Mouse (Mus musculus): ENCODE measurements around the gene Fcrl1. TPM values are rescaled to one million over a fixed set of nuclear protein-coding genes. Genes with fewer than 3 reads are reported as not detected.

Gene Fcrl1
- polyA plus RNA-seq, 1 experiment = 2.0 TPM

DNA sequence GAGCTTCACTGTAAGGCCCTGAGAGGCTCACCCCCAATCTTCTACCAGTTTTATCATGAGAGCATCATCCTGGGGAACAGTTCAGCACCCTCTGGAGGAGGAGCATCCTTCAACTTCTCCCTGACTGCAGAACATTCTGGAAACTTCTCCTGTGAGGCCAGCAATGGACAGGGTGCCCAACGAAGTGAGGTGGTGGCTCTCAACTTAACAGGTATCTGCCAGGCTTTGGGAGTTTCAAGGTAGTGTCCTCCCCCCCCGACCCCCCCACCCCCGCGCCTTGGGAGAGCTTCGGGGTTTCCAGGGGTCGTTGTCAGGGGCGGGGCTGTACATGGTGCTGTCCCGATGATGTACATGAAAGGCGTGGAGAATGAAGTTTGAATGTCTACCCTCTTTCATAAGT is 8.9 kb downstream of the Fcrl1 start:
- H3K27ac ChIP-seq (ENCODE audit: insufficient read depth, low read depth, low read length) = no peak overlapping the region
- no peak overlapping the region for H3K4me3 ChIP-seq (ENCODE audit: low read depth, low read length)
- H3K36me3 ChIP-seq (ENCODE audit: control insufficient read depth, insufficient read depth, low read length) = no peaks in the 10 kb centered on the region
- H3K4me1 ChIP-seq (ENCODE audit: control insufficient read depth, insufficient read depth, insufficient read length, low read length) = no peaks in the 10 kb centered on the region
- 60% methylated on average over 9 of the region's 9 CpGs for WGBS
- TF ChIP-seq POLR2A (IDR thresholded peaks at IDR 0.05; ENCODE audit: low read depth, low read length) (no peak), CTCF (IDR thresholded peaks at IDR 0.05; ENCODE audit: extremely low read depth, insufficient read length, insufficient replicate concordance, low read depth, low read length) (no peak)
- H3K27me3 ChIP-seq (ENCODE audit: control insufficient read depth, insufficient read depth, low read length) = no peaks in the 10 kb centered on the region

DNA sequence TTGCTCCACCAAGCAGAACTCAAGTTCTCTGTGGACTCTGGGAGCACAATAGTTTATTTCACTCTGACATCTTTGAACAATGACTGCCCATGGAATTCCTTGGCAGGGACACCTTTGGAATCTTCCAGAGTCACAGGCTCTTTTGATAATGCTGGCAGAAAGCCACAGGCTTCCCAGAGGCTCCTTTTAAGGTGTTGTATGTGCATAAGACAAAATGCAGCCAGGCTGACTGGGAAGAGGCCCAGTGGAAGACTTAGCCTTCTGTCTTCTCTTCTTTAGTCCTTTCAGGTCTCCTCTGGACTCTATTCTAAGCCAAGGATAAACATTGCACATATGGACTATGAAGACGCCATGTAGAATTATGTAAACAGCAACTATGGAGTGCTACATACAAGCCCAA is 14.7 kb downstream of the Fcrl1 start:
- Histone ChIP-seq H3K4me1 (ENCODE audit: control insufficient read depth, insufficient read depth, insufficient read length, low read length) (no peaks in the 10 kb centered on the region), H3K27ac (ENCODE audit: insufficient read depth, low read depth, low read length) (peak overlapping the region; percentile 29; the same call in 1 of the 2 replicates), H3K36me3 (ENCODE audit: control insufficient read depth, insufficient read depth, low read length) (no peaks in the 10 kb centered on the region), H3K27me3 (ENCODE audit: control insufficient read depth, insufficient read depth, low read length) (no peaks in the 10 kb centered on the region), H3K4me3 (ENCODE audit: low read depth, low read length) (no peak overlapping the region)
- TF ChIP-seq POLR2A (IDR thresholded peaks at IDR 0.05; ENCODE audit: low read depth, low read length) (no peak), CTCF (IDR thresholded peaks at IDR 0.05; ENCODE audit: extremely low read depth, insufficient read length, insufficient replicate concordance, low read depth, low read length) (no peak)
- WGBS = 74% methylated on average over 1 of the region's 1 CpGs

- H3K4me3 ChIP-seq (ENCODE audit: low read depth, low read length) = no peak overlapping the region
- WGBS = 69% methylated on average over 4 of the region's 4 CpGs
- no peaks in the 10 kb centered on the region for H3K4me1 ChIP-seq (ENCODE audit: control insufficient read depth, insufficient read depth, insufficient read length, low read length)
- TF ChIP-seq POLR2A (IDR thresholded peaks at IDR 0.05; ENCODE audit: low read depth, low read length) (no peak), CTCF (IDR thresholded peaks at IDR 0.05; ENCODE audit: extremely low read depth, insufficient read length, insufficient replicate concordance, low read depth, low read length) (no peak)
- no peaks in the 10 kb centered on the region for H3K27me3 ChIP-seq (ENCODE audit: control insufficient read depth, insufficient read depth, low read length)
- H3K36me3 ChIP-seq (ENCODE audit: control insufficient read depth, insufficient read depth, low read length) = no peaks in the 10 kb centered on the region
- H3K27ac ChIP-seq (ENCODE audit: insufficient read depth, low read depth, low read length) = no peak overlapping the region
Observed at GRCm38 (mm10) chr3:87398809-87399208, 22.6 kb downstream of the Fcrl1 start.

GRCm38 (mm10) chr3:87399906-87400305 is 23.7 kb downstream of the Fcrl1 start:
- no peak for TF ChIP-seq POLR2A (IDR thresholded peaks at IDR 0.05; ENCODE audit: low read depth, low read length)
- no peak for TF ChIP-seq CTCF (IDR thresholded peaks at IDR 0.05; ENCODE audit: extremely low read depth, insufficient read length, insufficient replicate concordance, low read depth, low read length)
- WGBS = 71% methylated on average over 4 of the region's 4 CpGs
- Histone ChIP-seq H3K27ac (ENCODE audit: insufficient read depth, low read depth, low read length) (no peak overlapping the region), H3K4me3 (ENCODE audit: low read depth, low read length) (no peak overlapping the region), H3K36me3 (ENCODE audit: control insufficient read depth, insufficient read depth, low read length) (no peaks in the 10 kb centered on the region), H3K4me1 (ENCODE audit: control insufficient read depth, insufficient read depth, insufficient read length, low read length) (no peaks in the 10 kb centered on the region), H3K27me3 (ENCODE audit: control insufficient read depth, insufficient read depth, low read length) (no peaks in the 10 kb centered on the region)

GRCm38 (mm10) chr3:87401321-87401720 is 25.1 kb downstream of the Fcrl1 start:
- Histone ChIP-seq H3K4me1 (ENCODE audit: control insufficient read depth, insufficient read depth, insufficient read length, low read length) (no peaks in the 10 kb centered on the region), H3K4me3 (ENCODE audit: low read depth, low read length) (no peak overlapping the region), H3K27ac (ENCODE audit: insufficient read depth, low read depth, low read length) (no peak overlapping the region), H3K27me3 (ENCODE audit: control insufficient read depth, insufficient read depth, low read length) (no peaks in the 10 kb centered on the region), H3K36me3 (ENCODE audit: control insufficient read depth, insufficient read depth, low read length) (no peaks in the 10 kb centered on the region)
- WGBS = 52% methylated on average over 5 of the region's 5 CpGs
- TF ChIP-seq CTCF (IDR thresholded peaks at IDR 0.05; ENCODE audit: extremely low read depth, insufficient read length, insufficient replicate concordance, low read depth, low read length) (no peak), POLR2A (IDR thresholded peaks at IDR 0.05; ENCODE audit: low read depth, low read length) (no peak)

DNA sequence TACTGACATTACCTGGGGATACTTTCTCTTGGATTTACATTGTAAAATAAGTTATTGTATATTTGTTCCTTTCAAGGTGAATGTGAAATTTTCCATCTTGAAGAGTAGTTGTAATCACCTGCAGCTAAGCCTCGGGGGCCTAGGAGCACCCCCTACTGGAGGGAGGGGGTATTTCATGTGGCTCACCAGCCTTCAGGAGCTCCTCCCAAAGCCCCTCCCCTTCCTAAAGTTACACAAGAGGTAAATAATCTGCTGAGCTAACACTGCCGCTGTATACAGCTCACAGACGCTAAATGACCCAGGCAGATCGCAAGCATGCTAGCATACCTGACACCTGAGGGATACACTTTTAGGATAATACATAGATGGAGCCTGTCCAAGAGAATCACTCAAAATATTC is 32.0 kb downstream of the Fcrl1 start:
- no peak for TF ChIP-seq POLR2A (IDR thresholded peaks at IDR 0.05; ENCODE audit: low read depth, low read length)
- TF ChIP-seq CTCF (IDR thresholded peaks at IDR 0.05; ENCODE audit: extremely low read depth, insufficient read length, insufficient replicate concordance, low read depth, low read length) = peak; percentile 57; the same call in 1 of the 2 replicates
- H3K27ac ChIP-seq (ENCODE audit: insufficient read depth, low read depth, low read length) = no peak overlapping the region
- H3K27me3 ChIP-seq (ENCODE audit: control insufficient read depth, insufficient read depth, low read length) = no peaks in the 10 kb centered on the region
- no peaks in the 10 kb centered on the region for H3K4me1 ChIP-seq (ENCODE audit: control insufficient read depth, insufficient read depth, insufficient read length, low read length)
- H3K4me3 ChIP-seq (ENCODE audit: low read depth, low read length) = no peak overlapping the region
- H3K36me3 ChIP-seq (ENCODE audit: control insufficient read depth, insufficient read depth, low read length) = no peaks in the 10 kb centered on the region
- WGBS = 12% methylated on average over 4 of the region's 4 CpGs

DNA sequence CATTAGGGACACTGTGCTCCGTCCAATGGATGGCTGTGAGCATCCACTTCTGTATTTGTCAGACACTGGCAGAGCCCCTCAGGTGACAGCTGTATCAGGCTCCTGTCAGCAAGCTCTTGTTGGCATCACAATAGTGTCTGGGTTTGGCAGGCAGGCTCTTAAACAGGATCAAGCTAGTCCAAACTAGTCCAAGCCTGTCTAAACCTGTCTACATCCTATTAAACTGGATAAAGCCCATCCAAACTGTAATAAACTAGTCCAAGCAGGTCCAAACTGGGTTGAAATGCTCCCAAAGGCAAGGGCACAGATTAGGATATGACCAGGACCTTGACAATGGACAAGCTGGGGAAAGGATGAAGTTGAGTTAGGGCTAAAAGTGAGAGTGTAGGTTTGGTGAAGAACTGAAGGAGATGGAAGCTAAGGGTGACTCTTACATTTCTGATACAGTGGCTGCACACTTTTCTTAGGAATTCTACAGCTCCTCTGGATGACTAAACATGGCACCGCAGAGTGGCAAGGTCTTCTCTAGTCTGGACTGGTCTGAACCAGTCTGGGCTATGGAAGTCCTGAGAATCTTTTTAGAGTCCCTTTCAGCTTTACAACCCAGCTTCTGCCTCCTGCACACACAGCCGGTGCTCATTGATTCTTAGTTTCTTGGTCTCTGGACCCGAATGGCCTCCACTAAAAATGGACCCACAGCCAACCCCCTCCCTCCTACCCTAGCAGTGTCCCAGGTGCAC is 33.2 kb downstream of the Fcrl1 start:
- no peaks in the 10 kb centered on the region for H3K4me1 ChIP-seq (ENCODE audit: control insufficient read depth, insufficient read depth, insufficient read length, low read length)
- no peaks in the 10 kb centered on the region for H3K27me3 ChIP-seq (ENCODE audit: control insufficient read depth, insufficient read depth, low read length)
- no peak overlapping the region for H3K4me3 ChIP-seq (ENCODE audit: low read depth, low read length)
- H3K27ac ChIP-seq (ENCODE audit: insufficient read depth, low read depth, low read length) = no peak overlapping the region
- 84% methylated on average over 4 of the region's 4 CpGs for WGBS
- TF ChIP-seq CTCF (IDR thresholded peaks at IDR 0.05; ENCODE audit: extremely low read depth, insufficient read length, insufficient replicate concordance, low read depth, low read length) (no peak), POLR2A (IDR thresholded peaks at IDR 0.05; ENCODE audit: low read depth, low read length) (no peak)
- H3K36me3 ChIP-seq (ENCODE audit: control insufficient read depth, insufficient read depth, low read length) = no peaks in the 10 kb centered on the region

All from small intestine, adult 2 months (tissue).